Mouse (Mus musculus) T-helper 17 cell (primary cell): ENCODE data around the gene Caml.
"Not testable (repeated sequence)": the region's sequence is repeated elsewhere in the genome, so short reads cannot be mapped to it uniquely, and the experiment has no call there.

Experiments
- in situ Hi-C, 2 experiments: fragments of 300-600 bp; cut with MboI, MseI; formaldehyde crosslinking; loops; 1 replicate in 1 of 2; 2 replicates in 1 of 2; pipeline ENCODE4 v1.15.1; 2025; ENCODE audit warnings: high pct_unique_total_duplicates in 2 of 2

Gene Caml

GRCm38 (mm10) chr13:55620275-55620674 is 2.5 kb upstream of the Caml start:
- in situ Hi-C loops, result no loop called here

GRCm38 (mm10) chr13:55622156-55622648 is 603 bp upstream of the Caml start:
- in situ Hi-C loops, result not testable (repeated sequence)

DNA sequence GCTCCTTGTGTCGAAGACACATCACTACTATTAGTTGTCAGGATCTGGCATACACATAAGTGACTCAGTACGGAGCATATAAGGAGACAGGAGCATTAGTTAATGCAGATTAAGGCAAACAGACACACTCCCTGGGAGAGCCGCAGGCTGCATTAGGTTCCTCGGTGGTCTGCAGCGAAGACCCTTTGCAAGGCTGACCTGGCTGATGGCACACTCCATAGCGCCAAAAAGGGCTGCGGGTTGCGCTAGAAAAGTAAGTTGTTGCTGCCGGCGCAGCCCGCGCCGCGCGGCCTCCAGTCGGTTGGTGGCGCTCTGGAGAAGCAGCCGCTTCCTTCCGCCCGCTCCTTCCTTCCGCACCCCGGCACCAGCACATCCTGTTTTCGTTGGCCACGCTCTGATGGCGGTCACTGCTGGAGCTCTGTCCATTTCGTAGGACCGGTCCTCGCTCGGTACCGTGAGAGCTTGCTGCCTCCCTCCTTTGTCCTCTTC is 11.9 kb downstream of the Caml start, which contains the start of gene Ddx46:
TSS of gene Ddx46 (plus strand) at position 389 of the 489 bp plus-strand sequence.
- in situ Hi-C loops, result loop anchor here in 1 of 2 experiments (5.0 kb wide), 1 partner anchor 32 kb away; no protein-coding TSS in a partner anchor

DNA sequence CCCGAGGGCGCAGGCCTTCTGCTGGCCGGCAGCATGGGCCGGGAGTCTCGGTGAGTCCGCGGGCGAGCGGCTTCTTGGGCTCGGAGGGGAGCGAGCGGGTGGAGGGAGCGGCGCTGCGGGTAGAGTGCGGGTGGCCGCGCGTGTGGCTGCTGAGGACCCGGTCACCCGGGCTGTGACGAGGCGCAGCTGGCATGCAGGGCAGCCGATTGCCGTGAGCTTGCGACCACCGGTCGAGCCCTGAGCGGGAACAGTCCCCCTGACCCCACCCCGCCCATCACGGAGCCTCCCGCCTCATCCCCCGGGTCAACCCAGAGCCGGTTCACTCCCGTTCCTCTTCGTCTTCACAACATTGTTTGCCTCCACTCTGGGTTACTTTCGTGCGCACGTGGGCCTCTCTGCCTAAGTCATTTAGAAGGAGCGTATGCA is 12.4 kb downstream of the Caml start:
- in situ Hi-C loops, result loop anchor here in 1 of 2 experiments (5.0 kb wide), 1 partner anchor 33 kb away; no protein-coding TSS in a partner anchor

DNA sequence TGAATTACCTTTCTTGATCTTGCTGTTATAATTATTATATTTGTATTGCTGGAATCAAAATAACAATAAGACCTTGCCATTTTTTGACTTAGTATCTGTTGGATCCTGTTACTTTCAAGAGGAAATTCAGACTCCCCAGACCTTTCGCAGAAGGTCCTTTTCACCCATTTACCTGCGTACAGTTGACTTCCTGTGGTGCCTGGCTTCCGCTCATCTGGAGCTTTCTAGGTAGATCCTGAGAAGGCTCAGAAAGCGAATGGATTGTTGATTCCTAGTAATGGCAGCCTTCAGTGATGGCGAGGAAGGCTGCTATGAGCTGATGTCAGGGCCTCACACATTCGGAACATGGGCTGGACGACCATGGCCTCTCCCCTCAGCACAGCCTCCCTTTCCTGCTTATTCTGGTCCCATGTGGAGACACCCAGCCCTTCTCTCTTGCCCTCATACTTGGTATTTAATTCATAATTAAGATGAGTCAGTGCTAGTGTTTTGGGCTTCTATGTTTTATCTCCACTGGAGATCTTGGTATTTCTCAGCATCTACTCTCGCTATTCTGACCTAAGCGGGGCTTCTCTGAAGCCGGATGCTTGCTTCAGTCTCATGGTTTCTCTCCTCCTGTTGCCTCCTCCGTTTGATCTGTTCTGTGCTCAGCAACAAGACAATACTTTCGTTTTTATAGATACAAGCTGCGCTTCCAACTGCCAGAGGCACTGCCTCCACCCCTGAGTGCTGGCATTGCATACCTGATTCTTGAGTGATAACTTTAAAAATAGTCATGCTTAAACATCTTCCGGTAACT is 13.6 kb downstream of the Caml start:
- in situ Hi-C loops, result loop anchor here in 1 of 2 experiments (5.0 kb wide), 1 partner anchor 34 kb away; no protein-coding TSS in a partner anchor

DNA sequence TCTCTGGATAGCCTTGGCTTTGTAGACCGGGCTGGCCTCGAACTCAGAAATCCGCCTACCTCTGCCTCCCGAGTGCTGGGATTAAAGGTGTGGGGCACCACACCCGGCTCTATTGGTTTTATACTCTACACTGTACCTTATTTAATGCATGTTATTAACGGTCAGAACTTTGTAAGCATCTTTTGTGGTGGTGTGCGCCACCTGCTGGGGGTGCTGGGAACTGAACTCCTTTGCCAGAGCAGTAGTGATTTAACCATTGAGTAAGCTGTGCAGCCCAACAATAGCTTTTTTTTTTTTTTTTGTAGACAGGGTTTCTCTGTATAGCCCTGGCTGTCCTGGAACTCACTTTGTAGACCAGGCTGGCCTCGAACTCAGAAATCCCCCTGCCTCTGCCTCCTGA is 17.7 kb downstream of the Caml start:
- in situ Hi-C loops, result not testable (repeated sequence)

GRCm38 (mm10) chr13:55644525-55644924 is 21.7 kb downstream of the Caml start:
- in situ Hi-C loops, result no loop called here

- in situ Hi-C loops, result no loop called here
These were observed 27.3 kb downstream of the Caml start for GRCm38 (mm10) chr13:55650098-55650497.

DNA sequence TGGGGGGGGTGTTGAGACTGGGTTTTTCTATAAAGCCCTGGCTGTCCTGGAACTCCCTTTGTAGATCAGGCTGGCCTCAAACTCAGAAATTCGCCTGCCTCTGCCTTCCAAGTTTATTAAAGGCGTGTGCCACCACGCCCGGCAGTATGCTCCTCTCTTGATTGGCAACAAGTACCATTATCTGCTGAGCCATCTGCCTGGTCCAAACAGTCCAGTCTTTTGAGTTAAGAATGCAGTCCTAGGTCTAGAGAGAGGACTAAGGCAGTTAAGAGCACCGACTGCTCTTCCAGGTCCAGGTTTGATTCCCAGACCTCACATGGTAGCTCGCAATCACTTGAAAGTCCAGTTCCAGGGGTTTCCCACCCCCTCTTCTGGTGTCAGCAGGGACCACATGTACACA is 28.2 kb downstream of the Caml start:
- in situ Hi-C loops, result no loop called here

GRCm38 (mm10) chr13:55668550-55668949 is 45.7 kb downstream of the Caml start:
- in situ Hi-C loops, result no loop called here

GRCm38 (mm10) chr13:55672711-55673110 is 49.9 kb downstream of the Caml start:
- in situ Hi-C loops, result no loop called here

DNA sequence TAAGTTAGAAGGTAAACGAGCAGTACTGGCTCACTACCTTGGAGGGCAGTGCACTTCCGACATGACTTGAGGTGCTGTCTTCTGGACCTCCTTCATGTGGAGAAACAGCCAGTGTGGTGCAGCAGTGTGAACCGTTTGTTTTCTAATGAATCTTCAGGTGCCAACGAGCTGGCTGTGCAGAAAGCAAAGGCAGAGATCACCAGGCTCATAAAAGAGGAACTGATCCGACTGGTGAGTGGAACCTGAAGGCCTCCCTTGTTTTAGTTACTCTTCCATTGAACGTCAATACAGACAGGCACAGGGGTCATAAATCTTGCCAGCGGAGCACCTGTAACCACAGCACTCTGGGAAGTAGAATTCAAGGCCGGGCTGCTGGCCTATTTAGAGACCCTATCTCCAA is 54.6 kb downstream of the Caml start:
- in situ Hi-C loops, result no loop called here
